Mouse (Mus musculus) adrenal gland, postnatal 36 days (tissue): ENCODE results near the gene Olfr1509. TPM values are rescaled to one million over a fixed set of nuclear protein-coding genes. Genes with fewer than 3 reads are reported as not detected.
"Not testable (repeated sequence)": the region's sequence is repeated elsewhere in the genome, so short reads cannot be mapped to it uniquely, and the experiment has no call there.

ENCODE experiments used
- DNase-seq, 2 experiments: peaks; one replicate each; pipeline ENCODE4 v3.0.0; 2021; ENCODE audit warnings: mixed read lengths in 1 of 2
- long read RNA-seq, 2 experiments: library from polyadenylated mRNA; stranded (forward); transcript quantifications; one replicate each; pipeline ENCODE4 v2.0.0; 2021; ENCODE audit warnings: borderline sequencing depth in 2 of 2
- total RNA-seq, 2 experiments: library from RNA; stranded (reverse); gene quantifications; 2 replicates each; pipeline ENCODE4 v1.2.3; 2021

Olfr1509 gene
- not detected for total RNA-seq
- long read RNA-seq, experiment 1: 0 reads
- long read RNA-seq, experiment 2: 0 reads

DNA sequence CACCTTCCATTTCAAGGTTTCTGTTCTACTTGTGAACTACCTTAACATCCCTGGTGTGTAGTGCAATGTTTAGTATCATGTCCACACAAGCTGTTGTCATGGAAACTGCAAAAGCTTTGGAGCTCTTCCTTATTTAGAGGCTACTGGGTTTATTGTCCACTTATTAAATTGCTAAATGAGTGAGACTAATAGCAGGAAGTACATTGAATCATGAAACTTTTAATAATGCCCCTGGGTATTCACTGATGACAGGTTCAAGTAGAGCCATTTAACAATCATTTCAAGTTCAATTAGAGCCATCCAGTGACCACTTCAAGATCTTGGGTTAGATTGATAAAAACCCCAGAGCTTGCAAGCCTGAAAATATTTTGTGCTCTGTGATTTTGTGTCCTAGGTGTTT, at the start of gene Olfr1509:
Olfr1509 (plus strand) TSS at position 301 of the 400 bp plus-strand sequence.
- DNase-seq: no peak

DNA sequence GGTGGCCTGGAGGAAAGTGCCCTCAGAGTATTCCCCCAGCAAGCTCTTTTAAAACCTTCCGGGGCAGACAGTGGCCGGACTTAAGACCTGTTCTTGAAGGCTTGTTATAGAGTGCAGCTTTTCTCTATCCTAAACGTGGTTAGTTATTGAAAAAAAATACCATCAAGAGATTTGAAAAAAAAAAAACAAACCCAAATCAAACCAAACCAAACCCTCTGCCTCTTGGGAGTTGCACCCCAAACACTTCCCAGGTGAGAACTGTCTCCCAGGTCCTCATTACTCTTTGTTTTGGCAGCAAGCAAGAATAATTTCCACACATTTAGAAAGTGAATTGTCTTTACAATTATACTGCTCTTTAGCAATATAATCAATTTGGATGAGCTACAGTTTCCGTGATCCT, 45.5 kb upstream of the Olfr1509 start, which contains the start of gene Olfr1511:
Olfr1511 (minus strand) TSS at position 101 of the 400 bp plus-strand sequence.
- DNase-seq: no peak

DNA sequence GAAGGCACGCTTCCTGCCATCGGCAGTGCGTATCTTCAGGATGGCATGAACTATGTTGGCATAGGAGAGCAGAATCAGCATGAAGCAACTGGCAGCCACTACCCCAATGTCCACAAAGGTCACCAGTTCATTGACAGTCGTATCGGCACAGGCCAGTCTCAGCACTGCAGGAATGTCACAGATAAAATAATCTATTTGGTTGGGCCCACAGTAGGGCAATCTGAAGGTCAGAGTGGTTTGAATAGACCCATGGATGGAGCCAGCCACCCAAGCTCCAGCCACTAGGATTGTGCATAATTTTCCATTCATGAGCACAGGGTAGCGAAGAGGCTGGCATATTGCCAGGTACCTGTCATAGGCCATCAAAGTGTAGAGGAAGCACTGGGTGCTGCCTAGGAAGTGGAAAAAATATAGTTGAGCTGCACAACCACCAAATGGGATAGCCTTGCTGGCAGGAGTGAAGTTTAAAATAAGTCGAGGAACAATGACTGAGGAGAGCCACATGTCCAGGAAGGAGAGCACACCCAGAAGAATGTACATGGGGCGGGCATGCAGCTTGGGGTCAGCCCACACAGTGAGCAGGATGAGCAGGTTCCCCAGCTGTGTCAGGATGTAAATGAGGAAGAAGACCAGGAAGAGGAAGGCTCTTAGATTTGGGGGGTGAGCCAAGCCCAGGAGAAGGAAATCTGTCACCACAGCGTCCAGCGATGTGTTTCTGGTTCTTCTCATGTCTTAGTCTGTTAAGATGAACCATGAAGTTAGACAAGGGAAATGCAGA, 32.5 kb upstream of the Olfr1509 start:
- not testable (repeated sequence) for DNase-seq

DNA sequence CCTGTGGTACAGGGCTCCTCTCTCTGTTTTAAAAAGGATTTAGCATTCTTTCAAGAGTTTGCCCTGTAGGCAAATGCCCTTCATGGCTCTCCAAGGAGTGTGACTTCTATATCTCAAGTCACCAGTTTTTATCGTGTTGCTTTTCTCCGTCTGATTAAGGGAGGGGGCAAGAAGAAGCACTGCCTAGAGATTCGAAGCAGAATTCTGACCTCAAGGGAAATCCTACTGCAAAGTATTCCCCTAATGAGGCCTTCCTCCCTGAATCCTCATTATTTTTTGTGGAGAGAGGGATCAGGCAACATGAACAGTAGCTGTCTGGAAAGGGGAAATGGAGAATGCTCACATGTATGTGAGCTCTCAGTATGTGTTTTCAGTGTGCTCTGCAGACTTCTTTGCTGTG, 28.5 kb upstream of the Olfr1509 start, which contains the start of gene Olfr1510:
Olfr1510 (minus strand) TSS at position 101 of the 400 bp plus-strand sequence.
- DNase-seq: no peak

DNA sequence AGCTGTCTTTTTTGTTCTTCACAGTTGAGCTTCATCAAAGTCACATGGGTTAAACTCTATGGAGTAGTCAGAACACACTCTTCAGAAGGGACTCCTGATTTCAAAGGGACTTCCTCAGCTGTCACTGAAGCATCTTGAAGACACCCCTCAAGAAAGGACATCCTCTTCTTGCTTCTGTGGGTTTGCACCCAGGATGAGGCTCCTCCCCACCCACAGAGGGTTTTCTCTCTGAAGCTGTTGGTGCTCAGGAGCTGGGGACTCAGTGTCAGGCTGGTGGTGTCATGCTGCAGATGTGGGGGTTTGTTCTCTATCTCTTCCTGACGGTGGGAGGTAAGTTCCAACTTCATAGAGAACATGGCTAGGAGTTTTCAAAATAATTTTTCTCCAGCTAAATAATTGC, 15.1 kb upstream of the Olfr1509 start:
- no peak for DNase-seq

DNA sequence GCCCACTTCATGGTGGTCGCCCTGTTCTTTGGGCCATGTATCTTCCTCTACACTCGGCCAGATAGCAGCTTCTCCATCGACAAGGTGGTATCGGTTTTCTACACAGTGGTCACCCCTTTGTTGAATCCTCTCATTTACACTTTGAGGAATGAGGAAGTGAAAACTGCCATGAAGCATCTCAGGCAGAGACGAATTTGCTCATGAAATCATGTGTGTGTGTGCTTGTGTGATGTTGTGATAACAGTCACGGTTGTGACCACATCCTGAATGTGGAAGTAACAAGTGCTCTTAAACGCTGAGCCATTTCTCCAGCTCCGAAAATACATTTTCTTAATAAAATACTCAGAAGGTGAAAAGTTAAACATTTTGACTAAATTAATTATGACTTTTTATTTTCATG, 8.3 kb downstream of the Olfr1509 start:
- DNase-seq: no peak

DNA sequence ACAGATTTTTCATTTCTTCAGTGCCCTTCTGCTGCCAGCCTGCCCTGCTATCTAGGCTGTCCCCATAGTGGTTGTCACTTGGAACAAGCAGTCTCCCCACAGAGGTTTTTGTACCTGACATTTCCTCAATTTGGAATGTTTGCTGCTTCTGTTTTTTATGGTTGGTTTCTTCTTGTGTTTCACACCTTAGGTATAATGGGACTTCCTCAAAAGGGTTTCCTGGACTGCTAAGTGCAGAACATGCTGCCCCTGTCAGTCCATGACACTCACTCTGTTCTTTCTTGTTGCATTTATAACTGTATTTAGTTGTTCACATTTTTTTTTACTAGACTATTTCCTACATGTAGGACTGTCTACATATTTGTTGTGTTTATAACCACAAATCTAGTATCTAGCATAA, 19.1 kb downstream of the Olfr1509 start:
- no peak for DNase-seq

DNA sequence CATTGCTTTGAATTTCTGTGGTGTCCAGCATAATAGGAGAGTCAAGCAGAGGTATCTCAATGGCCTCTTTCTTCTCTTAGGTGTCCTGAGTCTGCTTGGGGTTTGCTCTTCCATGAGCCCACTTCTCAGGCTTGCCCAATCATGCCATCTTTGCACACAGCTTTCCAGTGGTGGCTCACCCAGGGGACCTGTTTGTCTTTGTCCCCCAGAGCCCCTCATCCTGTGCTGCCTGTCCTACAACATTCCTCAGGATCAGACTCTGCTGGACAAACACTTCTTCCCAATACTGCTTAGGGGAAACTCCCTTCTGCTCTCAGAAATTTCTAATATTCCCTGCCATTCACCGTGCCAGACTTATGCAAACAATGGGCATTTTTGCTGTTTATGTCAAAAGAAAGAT, 22.9 kb downstream of the Olfr1509 start:
- no peak for DNase-seq

DNA sequence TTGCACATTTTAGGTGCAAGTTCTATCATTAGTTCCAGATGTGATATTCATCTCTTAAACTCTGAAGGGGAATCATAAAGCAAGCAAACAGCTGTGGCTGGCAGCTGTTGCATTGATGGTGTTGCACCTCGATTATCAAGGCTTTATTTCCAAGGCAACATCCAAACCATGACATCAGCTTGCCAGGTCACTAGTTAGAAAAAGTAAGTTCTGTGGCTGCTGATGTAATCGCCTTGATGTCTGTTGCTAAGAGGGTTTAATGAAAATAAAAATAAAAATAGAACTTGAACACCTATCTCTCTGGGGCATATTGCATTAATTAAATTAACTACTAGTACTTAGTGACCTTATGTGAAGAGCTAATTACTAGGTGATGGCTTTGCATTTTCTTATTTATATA, 24.6 kb downstream of the Olfr1509 start, which contains the start of gene Olfr1508:
Olfr1508 (minus strand) TSS at position 101 of the 400 bp plus-strand sequence.
- DNase-seq: no peak

DNA sequence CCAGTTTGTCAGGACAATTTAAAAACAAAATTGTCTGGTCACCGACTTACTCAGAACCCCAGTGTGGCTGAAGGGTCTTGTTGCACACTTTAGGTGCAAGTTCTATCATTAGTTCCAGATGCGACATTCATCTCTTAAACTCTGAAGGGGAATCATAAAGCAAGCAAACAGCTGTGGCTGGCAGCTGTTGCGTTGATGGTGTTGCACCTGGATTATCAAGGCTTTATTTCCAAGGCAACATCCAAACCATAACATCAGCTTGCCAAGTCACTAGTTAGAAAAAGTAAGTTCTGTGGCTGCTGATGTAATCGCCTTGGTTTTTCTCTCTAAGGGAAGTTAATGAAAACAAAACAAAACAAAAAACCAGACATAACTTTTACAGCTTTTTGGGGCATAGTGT, 52.7 kb downstream of the Olfr1509 start, which contains the start of gene Olfr1507:
Olfr1507 (minus strand) TSS at position 234 of the 400 bp plus-strand sequence.
- no peak for DNase-seq

Other genes with a start within 250 kb of the Olfr1509 start
- 10 to 100 TPM; 55.2 to 59.7 TPM for gene Supt16, start 245.6 kb upstream of the Olfr1509 start, total RNA-seq
- 10 to 100 TPM; 90.1 to 92.4 TPM for gene Chd8, start 185.2 kb upstream of the Olfr1509 start, total RNA-seq
- 10 to 100 TPM; 55.3 to 70.4 TPM for gene Tox4, start 163.8 kb upstream of the Olfr1509 start, total RNA-seq
- gene Rab2b, start 163.4 kb upstream of the Olfr1509 start, total RNA-seq: 10 to 100 TPM; 38.2 to 45.1 TPM
- gene Mettl3, start 137.9 kb upstream of the Olfr1509 start, total RNA-seq: 10 to 100 TPM; 36.1 to 47.3 TPM
- 1 to 10 TPM; 6.7 to 7.5 TPM for gene Sall2, start 114.2 kb upstream of the Olfr1509 start, total RNA-seq
- not detected for gene Olfr1513, start 86.6 kb upstream of the Olfr1509 start, total RNA-seq
- not detected for gene Olfr1512, start 63.8 kb upstream of the Olfr1509 start, total RNA-seq
- not detected for gene Olfr1511, start 45.6 kb upstream of the Olfr1509 start, total RNA-seq
- gene Olfr1510, start 28.6 kb upstream of the Olfr1509 start, total RNA-seq: not detected
- not detected for gene Olfr1508, start 24.5 kb downstream of the Olfr1509 start, total RNA-seq
- not detected for gene Olfr1507, start 52.8 kb downstream of the Olfr1509 start, total RNA-seq